Mouse (Mus musculus) forebrain, embryonic 11.5 days (tissue): Measurements from ENCODE around the gene Cenpb. TPM values are rescaled to one million over a fixed set of nuclear protein-coding genes. Genes with fewer than 3 reads are reported as not detected.

Experiments used
- ATAC-seq: fragments of 200-750 bp; cut with Nextera tagmentation; replicated peaks from 2 replicates; pipeline ENCODE4 v1.8.0; 2017; ENCODE audit warnings: moderate TSS enrichment; ENCODE audit not compliant: low FRiP score
- DNase-seq: peaks from one replicate; pipeline ENCODE4 v3.0.0-alpha.2; 2017; ENCODE audit warnings: low spot score
- H3K27ac ChIP-seq: fragments of 300-500 bp; sonication (generic); 2 replicates; pipeline ENCODE4 v1.5.1; 2014; ENCODE audit warnings: low read depth, low read length
- H3K27me3 ChIP-seq: fragments of 300-500 bp; sonication (generic); 2 replicates; pipeline ENCODE4 v1.6.1; 2014; ENCODE audit warnings: mild to moderate bottlenecking, low read length, mixed read lengths; ENCODE audit not compliant: control insufficient read depth, insufficient read depth
- H3K36me3 ChIP-seq: fragments of 300-500 bp; sonication (generic); 2 replicates; pipeline ENCODE4 v1.6.1; 2014; ENCODE audit warnings: mild to moderate bottlenecking, low read length, moderate library complexity, mixed read lengths; ENCODE audit not compliant: control insufficient read depth, insufficient read depth
- H3K4me1 ChIP-seq: fragments of 300-500 bp; sonication (generic); replicated peaks from 2 replicates; pipeline ENCODE4 v1.6.1; 2014; ENCODE audit warnings: low read length, mixed read lengths; ENCODE audit not compliant: control insufficient read depth, insufficient read depth
- H3K4me2 ChIP-seq: fragments of 300-500 bp; sonication (generic); 2 replicates; pipeline ENCODE4 v1.6.1; 2014; ENCODE audit warnings: low read depth, mild to moderate bottlenecking, low read length, moderate library complexity, mixed read lengths; ENCODE audit not compliant: severe bottlenecking
- H3K4me3 ChIP-seq: fragments of 300-500 bp; sonication (generic); 2 replicates; pipeline ENCODE4 v1.5.1; 2014; ENCODE audit warnings: low read depth, low read length
- H3K9ac ChIP-seq: fragments of 300-500 bp; sonication (generic); 2 replicates; pipeline ENCODE4 v1.6.1; 2014; ENCODE audit warnings: low read length
- H3K9me3 ChIP-seq: fragments of 300-500 bp; sonication (generic); 2 replicates; pipeline ENCODE4 v1.6.1; 2016; ENCODE audit warnings: low read length, mixed read lengths; ENCODE audit not compliant: control insufficient read depth
- WGBS: fragments of 180-500 bp; shearing (Covaris S2); extraction: QIAGEN DNeasy Blood & Tissue Kit; methylation state at CpG from one replicate; pipeline ENCODE4 v1.1.7; 2014; 5-methylcytosine and 5-hydroxymethylcytosine counted together
- polyA plus RNA-seq: library from polyadenylated mRNA; unstranded; fragments of >200 nt; fragmentation: Nextera tagmentation; extraction: Ambion mirVana; gene quantifications from 2 replicates; pipeline ENCODE4 v1.2.1, GENCODE M21; 2014

Gene Cenpb
- polyA plus RNA-seq, 1 experiment from 2014 or later: 12.3 TPM

DNA sequence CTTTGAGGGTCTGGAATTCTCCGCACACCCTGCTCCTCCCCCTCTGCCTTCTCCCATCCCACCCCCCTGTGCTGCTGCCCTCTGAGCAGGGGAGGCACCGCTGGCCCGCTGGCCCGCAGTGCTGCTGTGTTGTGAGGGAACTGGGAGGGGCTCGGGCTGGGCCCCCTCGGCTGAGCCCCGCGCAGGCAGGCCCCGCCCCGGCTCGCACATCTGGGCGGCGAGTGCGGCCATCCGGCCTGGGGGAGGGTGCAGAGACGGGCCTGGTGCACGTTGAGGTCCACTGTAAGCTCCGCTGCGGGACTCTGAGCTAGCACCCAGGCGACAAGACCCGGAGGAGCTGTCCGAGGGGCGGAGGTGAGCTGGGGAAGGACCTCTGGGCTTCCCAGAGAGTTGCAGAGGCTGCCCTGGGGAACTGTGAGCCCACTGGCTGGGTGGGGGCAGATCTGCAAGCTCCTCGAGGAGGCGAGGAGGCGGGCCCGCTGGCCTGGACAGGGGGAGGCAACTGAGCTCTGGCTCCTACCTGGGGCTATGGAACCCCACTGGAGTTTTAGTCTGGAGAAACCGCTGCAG lies 52.6 kb downstream of the Cenpb start, which contains the start of gene Hspa12b:
TSS of gene Hspa12b (plus strand) at position 120 of the 570 bp plus-strand sequence.
- under 1% methylated on average over 21 of the region's 28 CpGs for whole genome bisulfite sequencing
- DNase-seq (peak; percentile 82), ATAC-seq (peak; percentile 88)
- Histone ChIP-seq H3K9me3 (no peaks in the 10 kb centered on the region), H3K9ac (peak within 1 kb of the TSS; percentile 63), H3K27me3 (no peaks in the 10 kb centered on the region), H3K4me2 (peak within 1 kb of the TSS; percentile 87), H3K4me3 (peak within 1 kb of the TSS; percentile 45), H3K36me3 (no peaks in the 10 kb centered on the region), H3K27ac (0 out of 2 replicates have a peak within 1 kb of the TSS, but pooled peaks have one; percentile 5), H3K4me1 (peaks cover 9% of the 10 kb centered on the region; the same call in 1 of the 2 replicates)

DNA sequence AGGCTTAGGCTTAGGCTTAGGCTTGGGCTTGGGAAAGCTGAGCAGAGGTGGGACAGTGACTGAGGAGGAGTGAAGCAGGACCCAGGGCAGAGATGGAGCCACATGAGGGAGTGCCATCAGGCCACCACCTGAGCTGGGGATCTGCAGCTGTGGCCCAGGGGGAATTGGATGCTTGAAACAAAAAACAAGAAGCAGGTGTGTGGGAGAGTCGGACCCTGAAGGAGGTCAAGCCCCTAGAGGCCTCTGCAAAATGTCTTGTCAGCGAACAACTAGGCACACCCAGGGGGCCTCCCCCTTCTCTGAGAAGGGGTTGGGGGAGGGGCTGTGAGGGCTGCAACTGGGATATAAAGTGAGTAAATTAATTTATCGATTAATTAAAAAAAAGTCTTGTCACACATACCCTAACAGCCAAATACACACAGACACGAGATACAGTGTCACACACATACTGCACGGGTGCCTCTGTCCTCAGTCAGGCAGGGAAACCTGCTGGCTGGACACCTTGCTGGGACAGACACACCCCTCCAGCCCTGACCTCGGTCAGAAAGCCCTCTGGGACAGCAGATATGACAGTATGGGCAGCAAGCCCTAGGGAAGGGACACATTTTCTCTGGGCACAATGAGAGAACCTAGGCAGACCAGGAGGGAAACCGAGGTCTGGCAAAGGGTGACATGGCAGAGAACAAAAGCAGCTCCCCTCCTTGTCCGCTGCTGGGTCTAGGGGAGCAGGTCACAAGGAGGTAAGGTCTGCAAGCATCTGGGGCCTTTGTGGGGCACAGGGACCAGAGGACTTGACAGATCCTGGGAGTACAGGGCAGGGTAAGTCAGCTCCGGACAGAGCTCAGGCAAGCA lies 53.7 kb downstream of the Cenpb start:
- Histone ChIP-seq H3K4me1 (peaks cover 9% of the 10 kb centered on the region; the same call in 1 of the 2 replicates), H3K9me3 (no peaks in the 10 kb centered on the region), H3K36me3 (no peaks in the 10 kb centered on the region), H3K4me2 (0 out of 2 replicates have a peak overlapping the region, but pooled peaks have one; percentile 87), H3K9ac (no peak overlapping the region), H3K27ac (no peak overlapping the region), H3K4me3 (no peak overlapping the region), H3K27me3 (no peaks in the 10 kb centered on the region)
- 45% methylated on average over 9 of the region's 9 CpGs for WGBS
- ATAC-seq (no peak), DNase-seq (no peak)

Other genes with a start within 250 kb of the Cenpb start
- gene Gfra4, start 137.0 kb downstream of the Cenpb start, polyA plus RNA-seq: 3.4 and 4.0 TPM in 2 replicates
- gene Adam33, start 116.3 kb downstream of the Cenpb start, polyA plus RNA-seq: 0.36 and 0.95 TPM in 2 replicates
- 0.13 and 0.36 TPM in 2 replicates for gene Siglec1, start 93.3 kb downstream of the Cenpb start, polyA plus RNA-seq
- gene Hspa12b, start 52.8 kb downstream of the Cenpb start, polyA plus RNA-seq: 4.2 and 5.6 TPM in 2 replicates
- not detected in 2 replicates for gene Gm11037, start 46.6 kb downstream of the Cenpb start, polyA plus RNA-seq
- gene 1700037H04Rik, start 20.0 kb downstream of the Cenpb start, polyA plus RNA-seq: 122 and 132 TPM in 2 replicates
- 92.2 and 93.0 TPM in 2 replicates for gene Cdc25b, start 6.9 kb upstream of the Cenpb start, polyA plus RNA-seq
- 9.3 and 10.3 TPM in 2 replicates for gene Spef1, start 7.2 kb upstream of the Cenpb start, polyA plus RNA-seq
- 30.6 and 31.4 TPM in 2 replicates for gene Ap5s1, start 27.0 kb upstream of the Cenpb start, polyA plus RNA-seq
- 16.6 and 17.1 TPM in 2 replicates for gene Mavs, start 54.0 kb upstream of the Cenpb start, polyA plus RNA-seq
- gene Pank2, start 82.4 kb upstream of the Cenpb start, polyA plus RNA-seq: 66.3 and 66.5 TPM in 2 replicates
- gene Rnf24, start 172.8 kb upstream of the Cenpb start, polyA plus RNA-seq: 8.3 and 9.3 TPM in 2 replicates